Mouse (Mus musculus) yolk sac, embryonic 10.5 days (tissue): ENCODE data around the gene Obp1b.
"Not testable (repeated sequence)": the region's sequence is repeated elsewhere in the genome, so short reads cannot be mapped to it uniquely, and the experiment has no call there.

Experiments used
- DNase-seq: peaks from one replicate; pipeline ENCODE4 v3.0.0-alpha.2; 2017; ENCODE audit warnings: low spot score

Obp1b gene

GRCm38 (mm10) chrX:78186477-78186876, at the start of gene Obp1b:
Gene Obp1b (plus strand): TSS chrX:78186777.
- not testable (repeated sequence) for DNase-seq

GRCm38 (mm10) chrX:78202220-78202619, 15.6 kb downstream of the Obp1b start:
- DNase-seq = not testable (repeated sequence)

- DNase-seq = no peak
These were observed 16.3 kb downstream of the Obp1b start for GRCm38 (mm10) chrX:78202829-78203228.
